Mouse (Mus musculus) frontal cortex, adult (tissue): ENCODE measurements around the gene Ppp4r4.
"Not testable (repeated sequence)": the region's sequence is repeated elsewhere in the genome, so short reads cannot be mapped to it uniquely, and the experiment has no call there.

ENCODE experiments used
- ATAC-seq: cut with Nextera tagmentation; 2 replicates; pipeline ENCODE4 v1.9.2; 2017; ENCODE audit warnings: mild to moderate bottlenecking, moderate library complexity, mixed read lengths; ENCODE audit not compliant: low TSS enrichment

Ppp4r4 gene

GRCm38 (mm10) chr12:103634430-103634829 lies 102.3 kb downstream of the Ppp4r4 start:
- ATAC-seq, result peak; percentile 67

GRCm38 (mm10) chr12:103635846-103636245 lies 103.8 kb downstream of the Ppp4r4 start:
- no peak for ATAC-seq

- peak; percentile 80; the same call in 1 of the 2 replicates for ATAC-seq
Measured at GRCm38 (mm10) chr12:103643336-103643735, 111.3 kb downstream of the Ppp4r4 start.

GRCm38 (mm10) chr12:103643818-103644217 lies 111.7 kb downstream of the Ppp4r4 start:
- no peak for ATAC-seq

GRCm38 (mm10) chr12:103644601-103645000 lies 112.5 kb downstream of the Ppp4r4 start:
- no peak for ATAC-seq

- ATAC-seq, result no peak
Measured at GRCm38 (mm10) chr12:103646314-103646713, 114.2 kb downstream of the Ppp4r4 start.

GRCm38 (mm10) chr12:103653836-103654235 lies 121.8 kb downstream of the Ppp4r4 start:
- ATAC-seq, result no peak

- no peak for ATAC-seq
Measured at GRCm38 (mm10) chr12:103655123-103656044, 123.3 kb downstream of the Ppp4r4 start.

GRCm38 (mm10) chr12:103656848-103657626 lies 125.0 kb downstream of the Ppp4r4 start, which contains the start of gene Serpina6:
TSS of gene Serpina6 (minus strand) at chr12:103657212.
- ATAC-seq, result no peak

- no peak for ATAC-seq
Measured at GRCm38 (mm10) chr12:103657991-103658390, 125.9 kb downstream of the Ppp4r4 start.

- no peak for ATAC-seq
Measured at GRCm38 (mm10) chr12:103659171-103659570, 127.1 kb downstream of the Ppp4r4 start.

- no peak for ATAC-seq
Measured at GRCm38 (mm10) chr12:103660076-103660475, 128.0 kb downstream of the Ppp4r4 start.

- ATAC-seq, result not testable (repeated sequence)
Measured at GRCm38 (mm10) chr12:103662053-103662452, 130.0 kb downstream of the Ppp4r4 start.
